Mouse (Mus musculus): ENCODE results near the gene Aldh1a3.
A peak's percentile ranks its signal among the peaks of the same experiment; 100 is the strongest.

The Aldh1a3 gene

GRCm38 (mm10) chr7:66427437-66428161, at the start of gene Aldh1a3:
TSS of gene Aldh1a3 (minus strand) at chr7:66427517.
- no peak for DNase-seq (ENCODE audit: low spot score in 2 of 2)

- DNase-seq (ENCODE audit: low spot score in 2 of 2): no peak
Observed at GRCm38 (mm10) chr7:66476289-66476688, 49.0 kb upstream of the Aldh1a3 start.

DNA sequence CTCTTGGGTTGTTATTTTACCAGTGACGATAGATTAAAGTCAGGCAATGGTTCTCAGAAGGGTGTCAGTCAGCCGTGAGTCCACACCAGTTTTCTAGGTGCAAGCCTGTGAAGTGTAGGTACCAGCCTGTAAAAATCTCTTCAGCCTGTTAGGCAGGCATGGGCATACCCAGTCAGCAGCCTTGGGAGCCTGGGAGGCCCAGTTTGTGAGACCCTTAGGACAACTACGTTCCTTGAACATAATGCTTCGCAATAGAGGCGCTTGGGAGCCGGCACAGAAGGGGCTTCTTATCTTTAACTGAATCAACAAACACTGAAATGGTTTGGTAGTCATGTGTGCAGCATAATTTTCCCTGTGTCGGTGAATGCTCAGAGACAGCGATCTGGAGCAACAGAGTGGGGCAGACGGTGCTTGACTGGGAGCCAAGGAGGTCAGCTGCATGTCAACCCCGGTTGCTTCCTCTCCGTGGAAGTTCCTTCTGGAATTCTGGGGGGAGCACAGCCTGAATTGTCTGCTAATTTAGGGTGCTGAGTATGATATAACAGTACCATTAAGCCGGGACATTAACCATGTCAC, 44.4 kb upstream of the Aldh1a3 start:
- no peak for DNase-seq (ENCODE audit: low spot score in 2 of 2)

DNA sequence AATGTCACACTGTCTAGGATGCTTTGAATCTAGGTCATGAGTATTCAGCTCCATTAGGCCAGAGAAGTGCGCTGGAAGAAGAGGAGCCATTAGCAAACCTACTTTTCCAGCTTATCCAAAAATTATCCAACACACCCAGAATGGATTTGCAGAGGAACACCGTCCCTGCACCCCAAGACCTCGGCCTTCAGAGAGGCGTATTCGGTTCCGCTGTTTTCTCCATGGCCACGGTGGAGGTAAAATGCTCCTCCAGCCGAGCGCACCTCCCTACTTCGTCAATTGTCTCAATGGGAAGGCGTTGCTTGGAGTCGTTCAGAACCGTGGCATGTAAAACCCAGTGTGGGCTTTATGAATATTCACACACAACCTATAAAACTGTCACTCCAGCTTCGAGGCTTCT, 39.3 kb upstream of the Aldh1a3 start:
- DNase-seq (ENCODE audit: low spot score in 2 of 2): no peak

- no peak for DNase-seq (ENCODE audit: low spot score in 2 of 2)
Observed at GRCm38 (mm10) chr7:66465241-66465640, 37.9 kb upstream of the Aldh1a3 start.

DNA sequence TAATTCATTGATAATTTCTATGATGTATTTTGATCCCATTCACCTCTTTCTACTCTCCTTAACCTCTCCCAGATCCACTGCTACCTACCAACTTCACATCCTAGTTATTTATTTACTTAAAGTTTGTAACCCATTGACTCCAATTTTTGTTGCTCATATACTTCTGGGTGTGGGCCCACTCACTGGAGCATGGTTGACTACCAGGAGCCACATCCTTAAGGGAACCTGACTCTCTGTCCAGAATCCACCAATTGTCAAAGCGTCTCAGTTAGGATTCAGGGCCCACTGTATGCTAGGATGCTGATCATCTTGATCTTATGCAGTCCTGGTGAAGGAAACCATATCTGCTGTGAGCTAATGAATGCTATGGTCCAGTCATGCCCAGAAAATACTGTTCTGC, 35.8 kb upstream of the Aldh1a3 start:
- DNase-seq (ENCODE audit: low spot score in 2 of 2): no peak

DNA sequence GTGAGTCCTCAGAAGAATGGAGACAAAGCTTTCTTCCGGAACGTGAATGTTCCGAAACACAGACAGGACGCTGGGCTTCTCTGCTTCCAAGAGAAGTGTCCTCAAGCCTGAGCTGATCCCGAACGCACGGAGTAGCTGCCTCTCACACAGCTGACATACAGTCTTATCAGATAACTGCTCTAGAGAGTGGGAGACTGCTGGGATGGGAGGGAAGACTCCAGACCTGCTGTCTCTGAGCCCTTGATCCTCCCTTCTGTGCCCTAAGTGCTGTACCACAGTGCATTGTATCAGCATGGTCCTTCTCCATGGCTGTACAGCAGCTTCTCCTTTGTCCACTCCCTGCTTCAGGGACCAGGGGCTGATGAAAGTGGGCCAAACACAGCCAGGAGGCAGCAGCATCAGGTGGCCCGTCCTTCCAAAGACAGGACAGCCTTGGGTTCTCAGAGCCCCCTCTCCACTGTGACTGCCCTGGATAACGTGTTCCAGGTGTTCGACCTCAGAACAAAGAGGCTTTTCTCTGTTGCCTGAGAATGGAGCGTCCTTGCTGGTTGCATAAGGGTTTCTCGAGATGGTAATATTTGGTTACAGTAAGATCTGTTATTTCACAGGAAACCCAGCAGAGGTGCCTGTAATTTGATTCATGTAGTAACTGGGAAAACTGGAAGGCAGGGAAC, 24.4 kb upstream of the Aldh1a3 start:
- no peak for DNase-seq (ENCODE audit: low spot score in 2 of 2)

DNA sequence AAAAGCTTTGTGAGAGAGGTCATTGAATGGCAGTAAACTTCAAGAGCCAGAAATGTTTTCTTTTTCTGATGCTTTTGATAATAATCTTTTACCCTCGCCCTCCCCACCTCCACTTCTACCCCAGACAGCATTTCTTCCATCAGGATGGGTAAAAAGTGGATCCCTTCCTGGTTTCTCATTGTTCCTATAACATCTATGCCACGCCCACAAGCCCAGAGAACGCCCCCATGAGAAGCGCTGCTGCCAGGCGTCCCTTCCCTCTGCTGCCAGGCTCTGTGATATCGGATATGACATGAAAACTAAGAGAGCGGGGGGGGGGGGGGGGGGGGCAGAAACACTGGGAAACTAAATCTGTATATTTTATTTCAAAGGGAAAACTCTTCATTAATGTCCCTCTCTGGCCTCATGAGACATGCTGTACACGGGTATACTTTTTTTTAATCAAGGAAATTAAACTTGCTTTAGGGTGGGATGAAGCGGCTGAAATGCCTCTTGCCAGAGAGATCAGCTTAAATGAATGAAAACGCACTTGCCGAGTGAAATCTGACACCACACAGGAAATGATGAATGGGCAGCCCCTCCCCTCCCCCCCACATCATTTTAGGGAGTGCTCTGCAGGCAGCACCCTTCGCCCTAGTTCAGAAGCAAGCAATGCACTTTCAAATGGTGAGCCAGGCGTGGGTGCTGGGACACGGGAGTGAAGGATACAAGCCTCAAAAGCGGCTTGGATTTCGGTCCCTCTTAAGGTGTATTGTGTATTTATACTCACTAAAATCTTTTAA, 22.8 kb upstream of the Aldh1a3 start:
- DNase-seq (ENCODE audit: low spot score in 2 of 2): no peak

DNA sequence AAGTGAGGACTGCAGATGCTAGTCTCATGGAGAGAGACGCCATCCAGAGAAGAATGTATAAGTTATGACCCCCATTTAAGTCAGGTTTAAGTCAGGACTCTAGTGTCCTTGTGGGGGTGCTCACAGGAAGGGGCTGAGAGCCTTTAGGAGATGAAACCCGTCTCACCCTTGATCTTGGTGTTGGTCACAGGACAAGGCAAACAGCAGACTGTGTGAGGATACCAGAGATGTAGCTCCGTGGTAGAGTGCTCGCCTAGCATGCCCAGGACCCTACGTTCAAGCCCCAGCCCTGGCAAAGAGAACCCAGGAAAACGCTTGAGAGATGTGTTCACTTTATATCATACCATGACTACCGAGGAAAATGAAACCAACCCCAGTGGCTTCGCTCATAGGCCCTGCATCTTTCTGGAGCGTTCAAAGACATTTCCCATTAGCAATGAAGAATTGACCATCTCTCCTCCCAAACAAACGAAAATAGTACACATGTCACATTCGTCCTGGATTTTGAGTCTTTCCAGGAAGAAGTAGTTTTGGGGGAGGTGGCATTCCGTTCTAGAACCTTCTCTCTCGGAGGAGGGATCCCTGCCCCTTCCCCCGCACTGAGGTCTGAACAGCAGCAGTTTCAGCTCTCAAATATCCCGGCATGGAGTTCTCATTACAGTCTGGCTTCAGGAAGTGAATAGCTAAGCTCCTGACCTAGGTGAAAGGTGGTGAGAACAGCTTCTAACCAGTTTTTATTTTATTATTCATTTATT, 21.6 kb upstream of the Aldh1a3 start:
- no peak for DNase-seq (ENCODE audit: low spot score in 2 of 2)

- no peak for DNase-seq (ENCODE audit: low spot score in 2 of 2)
Observed at GRCm38 (mm10) chr7:66448304-66448703, 21.0 kb upstream of the Aldh1a3 start.

GRCm38 (mm10) chr7:66446860-66447259, 19.5 kb upstream of the Aldh1a3 start:
- DNase-seq (ENCODE audit: low spot score in 2 of 2): no peak

DNA sequence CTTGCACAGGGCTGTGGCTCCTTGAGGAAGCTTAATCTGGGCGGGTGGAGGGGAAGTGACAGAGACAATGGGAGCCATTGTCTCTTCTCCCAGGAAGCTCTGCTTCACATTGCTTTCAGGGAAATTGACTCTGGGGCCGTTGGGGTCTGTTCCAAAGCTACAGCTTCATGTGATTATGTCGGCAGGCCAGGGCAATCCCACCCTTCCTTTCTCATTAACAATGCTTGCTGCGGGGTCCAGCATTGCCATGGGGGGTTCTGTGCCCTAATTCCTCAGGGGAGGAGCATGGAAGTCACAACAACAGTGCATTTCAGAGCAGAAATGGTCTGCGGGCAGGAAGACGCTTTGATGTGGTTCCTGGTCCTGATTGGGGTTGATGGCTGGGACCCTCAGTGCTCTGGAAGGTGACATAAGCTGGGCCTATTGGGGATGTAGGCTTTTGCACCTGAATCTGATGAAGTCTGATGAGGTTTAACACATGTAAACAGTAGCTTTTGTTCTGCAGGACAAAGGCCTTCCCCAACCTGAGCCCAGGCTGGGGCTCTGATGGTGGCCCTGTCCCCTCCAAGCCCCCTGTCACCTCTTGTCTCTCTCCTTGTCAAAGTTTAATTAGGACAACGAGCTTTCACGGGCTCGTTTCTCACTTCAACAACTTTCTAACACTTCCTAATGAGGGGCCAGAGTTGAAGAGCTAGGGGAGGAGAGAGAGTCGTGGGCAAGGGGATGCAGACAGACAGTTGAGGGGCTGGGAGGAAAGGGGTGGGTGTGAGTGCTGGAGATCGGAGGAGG, 18.0 kb upstream of the Aldh1a3 start:
- DNase-seq (ENCODE audit: low spot score in 2 of 2): no peak

DNA sequence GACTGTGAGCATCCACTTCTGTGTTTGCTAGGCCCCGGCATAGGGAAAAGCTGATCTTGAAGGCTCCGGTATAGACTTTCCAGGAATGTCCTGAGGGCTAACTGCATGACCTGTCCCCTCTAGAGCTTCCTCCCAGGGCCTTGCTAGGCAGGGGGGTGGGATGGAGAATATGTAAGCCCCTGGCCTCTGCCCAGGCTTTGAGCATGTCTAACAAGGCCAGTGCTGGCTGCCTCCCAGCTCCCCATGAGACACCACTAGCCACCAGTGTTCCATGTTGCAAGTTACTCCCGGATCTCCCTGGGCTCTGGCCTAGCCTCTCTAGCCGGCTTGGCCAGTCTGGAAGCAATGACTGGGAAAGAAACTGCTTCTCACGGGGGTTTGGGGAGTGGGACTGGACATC, 17.4 kb upstream of the Aldh1a3 start:
- no peak for DNase-seq (ENCODE audit: low spot score in 2 of 2)

DNA sequence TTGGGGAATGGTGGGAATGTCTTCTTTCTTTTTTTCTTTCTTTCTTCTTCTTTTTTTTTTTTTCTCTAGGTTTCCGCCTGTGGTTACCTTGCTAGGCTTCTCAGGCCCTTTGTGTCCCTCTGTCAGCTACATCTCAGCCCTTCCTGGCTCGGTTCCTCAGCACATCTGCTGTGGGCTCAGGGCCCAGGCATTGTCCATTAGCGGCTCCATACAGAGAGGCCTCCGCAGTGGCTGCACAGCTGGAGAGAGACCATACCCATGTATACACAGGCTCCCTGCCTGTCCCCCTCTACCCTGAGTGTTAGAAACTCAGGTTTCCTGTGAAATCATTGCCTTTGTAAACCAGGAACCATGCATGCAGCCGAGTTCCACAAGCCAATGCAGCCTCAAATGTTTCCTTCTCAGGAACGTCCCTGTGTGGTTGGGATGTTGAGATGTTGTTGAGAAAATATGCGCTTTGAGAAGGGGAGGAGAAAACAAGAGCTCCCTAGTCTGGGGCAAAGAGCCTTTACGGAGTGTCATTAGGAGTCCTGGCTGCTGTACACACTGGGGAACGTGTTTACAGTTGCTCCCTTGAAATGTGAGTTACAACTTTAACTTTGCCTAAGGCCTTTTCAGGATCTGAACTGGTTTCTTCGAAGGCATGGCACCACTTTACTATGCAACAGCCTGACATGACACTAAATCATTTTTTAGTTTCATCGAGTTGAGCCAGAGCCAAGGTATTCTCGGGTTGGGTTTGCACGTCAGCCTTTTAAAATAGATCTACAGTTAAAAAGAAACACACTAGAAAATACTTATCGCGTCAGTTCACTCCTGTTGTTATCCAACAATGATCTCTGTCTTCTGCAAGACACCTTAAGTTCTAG, 15.4 kb upstream of the Aldh1a3 start:
- no peak for DNase-seq (ENCODE audit: low spot score in 2 of 2)

- no peak for DNase-seq (ENCODE audit: low spot score in 2 of 2)
Observed at GRCm38 (mm10) chr7:66438787-66439669, 11.7 kb upstream of the Aldh1a3 start.

GRCm38 (mm10) chr7:66434453-66434935, 7.2 kb upstream of the Aldh1a3 start:
- DNase-seq (ENCODE audit: low spot score in 2 of 2): peak; percentile 20 to 69

DNA sequence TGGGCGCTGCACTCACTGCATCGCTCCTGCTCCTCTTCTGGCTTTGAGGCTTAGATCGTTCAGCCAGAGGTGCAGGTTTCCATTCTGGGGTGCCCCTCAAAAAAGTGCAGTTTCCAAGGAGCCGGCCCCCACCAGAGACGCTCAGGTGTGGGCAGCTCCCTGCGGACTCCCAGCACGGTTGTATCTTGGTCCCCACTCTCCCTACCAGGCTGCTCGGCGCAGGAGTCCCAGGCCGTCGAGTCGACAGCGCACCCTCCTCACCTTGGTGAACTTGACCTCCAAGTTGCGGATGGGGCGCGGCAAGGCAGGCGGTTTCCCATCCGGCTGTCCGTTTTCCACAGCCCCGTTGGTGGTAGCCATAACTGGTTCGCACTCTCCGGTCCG, 272 bp downstream of the Aldh1a3 start:
- DNase-seq (ENCODE audit: low spot score in 2 of 2): no peak

- no peak for DNase-seq (ENCODE audit: low spot score in 2 of 2)
Observed at GRCm38 (mm10) chr7:66421903-66422302, 5.4 kb downstream of the Aldh1a3 start.

- no peak for DNase-seq (ENCODE audit: low spot score in 2 of 2)
Observed at GRCm38 (mm10) chr7:66418981-66419380, 8.3 kb downstream of the Aldh1a3 start.
